Mouse (Mus musculus): ENCODE measurements around the gene Slc12a7. TPM values are rescaled to one million over a fixed set of nuclear protein-coding genes. Genes with fewer than 3 reads are reported as not detected.

Gene Slc12a7
- polyA plus RNA-seq, 1 experiment: 53.9 TPM

GRCm38 (mm10) chr13:73827243-73827642 lies 94.3 kb downstream of the Slc12a7 start:
- TF ChIP-seq CTCF (IDR thresholded peaks at IDR 0.05; ENCODE audit: low read depth, low read length) (no peak), POLR2A (IDR thresholded peaks at IDR 0.05; ENCODE audit: borderline replicate concordance, low read depth, low read length) (no peak)
- Histone ChIP-seq H3K4me1 (ENCODE audit: control insufficient read depth, insufficient read depth, low read length) (no peaks in the 10 kb centered on the region), H3K4me3 (ENCODE audit: insufficient read depth, low read length) (no peak overlapping the region), H3K27ac (ENCODE audit: insufficient read depth, low read depth, low read length) (no peak overlapping the region)

GRCm38 (mm10) chr13:73831486-73831885 lies 98.6 kb downstream of the Slc12a7 start:
- TF ChIP-seq POLR2A (IDR thresholded peaks at IDR 0.05; ENCODE audit: borderline replicate concordance, low read depth, low read length) (no peak), CTCF (IDR thresholded peaks at IDR 0.05; ENCODE audit: low read depth, low read length) (no peak)
- H3K4me1 ChIP-seq (ENCODE audit: control insufficient read depth, insufficient read depth, low read length): no peaks in the 10 kb centered on the region
- no peak overlapping the region for H3K4me3 ChIP-seq (ENCODE audit: insufficient read depth, low read length)
- H3K27ac ChIP-seq (ENCODE audit: insufficient read depth, low read depth, low read length): no peak overlapping the region

GRCm38 (mm10) chr13:73833809-73834208 lies 100.9 kb downstream of the Slc12a7 start:
- H3K27ac ChIP-seq (ENCODE audit: insufficient read depth, low read depth, low read length): no peak overlapping the region
- no peak overlapping the region for H3K4me3 ChIP-seq (ENCODE audit: insufficient read depth, low read length)
- no peak for TF ChIP-seq POLR2A (IDR thresholded peaks at IDR 0.05; ENCODE audit: borderline replicate concordance, low read depth, low read length)
- TF ChIP-seq CTCF (IDR thresholded peaks at IDR 0.05; ENCODE audit: low read depth, low read length): no peak
- H3K4me1 ChIP-seq (ENCODE audit: control insufficient read depth, insufficient read depth, low read length): no peaks in the 10 kb centered on the region

- TF ChIP-seq POLR2A (IDR thresholded peaks at IDR 0.05; ENCODE audit: borderline replicate concordance, low read depth, low read length): no peak
- no peak for TF ChIP-seq CTCF (IDR thresholded peaks at IDR 0.05; ENCODE audit: low read depth, low read length)
- H3K4me3 ChIP-seq (ENCODE audit: insufficient read depth, low read length): no peak overlapping the region
- no peak overlapping the region for H3K27ac ChIP-seq (ENCODE audit: insufficient read depth, low read depth, low read length)
- no peaks in the 10 kb centered on the region for H3K4me1 ChIP-seq (ENCODE audit: control insufficient read depth, insufficient read depth, low read length)
Measured at GRCm38 (mm10) chr13:73835791-73836190, 102.9 kb downstream of the Slc12a7 start.

- no peak for TF ChIP-seq POLR2A (IDR thresholded peaks at IDR 0.05; ENCODE audit: borderline replicate concordance, low read depth, low read length)
- no peak for TF ChIP-seq CTCF (IDR thresholded peaks at IDR 0.05; ENCODE audit: low read depth, low read length)
- no peak overlapping the region for H3K27ac ChIP-seq (ENCODE audit: insufficient read depth, low read depth, low read length)
Measured at GRCm38 (mm10) chr13:73836491-73836890, 103.6 kb downstream of the Slc12a7 start.

GRCm38 (mm10) chr13:73837708-73838107 lies 104.8 kb downstream of the Slc12a7 start:
- TF ChIP-seq CTCF (IDR thresholded peaks at IDR 0.05; ENCODE audit: low read depth, low read length): no peak
- TF ChIP-seq POLR2A (IDR thresholded peaks at IDR 0.05; ENCODE audit: borderline replicate concordance, low read depth, low read length): no peak
- Histone ChIP-seq H3K27ac (ENCODE audit: insufficient read depth, low read depth, low read length) (no peak overlapping the region), H3K4me1 (ENCODE audit: control insufficient read depth, insufficient read depth, low read length) (no peaks in the 10 kb centered on the region), H3K4me3 (ENCODE audit: insufficient read depth, low read length) (no peak overlapping the region)

More at GRCm38 (mm10) chr13:73836491-73836890, 103.6 kb downstream of the Slc12a7 start:
- Histone ChIP-seq H3K4me3 (ENCODE audit: insufficient read depth, low read length) (no peak overlapping the region), H3K4me1 (ENCODE audit: control insufficient read depth, insufficient read depth, low read length) (no peaks in the 10 kb centered on the region)

GRCm38 (mm10) chr13:73839137-73839548 lies 106.2 kb downstream of the Slc12a7 start:
- Histone ChIP-seq H3K4me3 (ENCODE audit: insufficient read depth, low read length) (no peak overlapping the region), H3K27ac (ENCODE audit: insufficient read depth, low read depth, low read length) (no peak overlapping the region), H3K4me1 (ENCODE audit: control insufficient read depth, insufficient read depth, low read length) (no peaks in the 10 kb centered on the region)
- TF ChIP-seq POLR2A (IDR thresholded peaks at IDR 0.05; ENCODE audit: borderline replicate concordance, low read depth, low read length): no peak
- TF ChIP-seq CTCF (IDR thresholded peaks at IDR 0.05; ENCODE audit: low read depth, low read length): no peak

GRCm38 (mm10) chr13:73839740-73840139 lies 106.8 kb downstream of the Slc12a7 start:
- Histone ChIP-seq H3K4me1 (ENCODE audit: control insufficient read depth, insufficient read depth, low read length) (no peaks in the 10 kb centered on the region), H3K4me3 (ENCODE audit: insufficient read depth, low read length) (no peak overlapping the region), H3K27ac (ENCODE audit: insufficient read depth, low read depth, low read length) (no peak overlapping the region)
- TF ChIP-seq CTCF (IDR thresholded peaks at IDR 0.05; ENCODE audit: low read depth, low read length) (no peak), POLR2A (IDR thresholded peaks at IDR 0.05; ENCODE audit: borderline replicate concordance, low read depth, low read length) (no peak)

GRCm38 (mm10) chr13:73842696-73843095 lies 109.8 kb downstream of the Slc12a7 start:
- TF ChIP-seq POLR2A (IDR thresholded peaks at IDR 0.05; ENCODE audit: borderline replicate concordance, low read depth, low read length) (no peak), CTCF (IDR thresholded peaks at IDR 0.05; ENCODE audit: low read depth, low read length) (no peak)
- H3K27ac ChIP-seq (ENCODE audit: insufficient read depth, low read depth, low read length): no peak overlapping the region
- no peaks in the 10 kb centered on the region for H3K4me1 ChIP-seq (ENCODE audit: control insufficient read depth, insufficient read depth, low read length)
- H3K4me3 ChIP-seq (ENCODE audit: insufficient read depth, low read length): no peak overlapping the region

- no peak for TF ChIP-seq POLR2A (IDR thresholded peaks at IDR 0.05; ENCODE audit: borderline replicate concordance, low read depth, low read length)
- no peak for TF ChIP-seq CTCF (IDR thresholded peaks at IDR 0.05; ENCODE audit: low read depth, low read length)
- no peaks in the 10 kb centered on the region for H3K4me1 ChIP-seq (ENCODE audit: control insufficient read depth, insufficient read depth, low read length)
- peak overlapping the region; percentile 53 for H3K4me3 ChIP-seq (ENCODE audit: insufficient read depth, low read length)
- no peak overlapping the region for H3K27ac ChIP-seq (ENCODE audit: insufficient read depth, low read depth, low read length)
Measured at GRCm38 (mm10) chr13:73846589-73847464, 113.9 kb downstream of the Slc12a7 start.
